Mouse (Mus musculus): ENCODE data around the gene Copz1.

Copz1 gene

GRCm38 (mm10) chr15:103339166-103339960 lies 66.8 kb downstream of the Copz1 start:
- DNase-seq (ENCODE audit: low spot score in 2 of 2) = no peak

- peak; percentile 30 to 56 for DNase-seq (ENCODE audit: low spot score in 2 of 2)
Measured at GRCm38 (mm10) chr15:103339961-103340337, 67.4 kb downstream of the Copz1 start, which contains the start of gene Zfp385a. Zfp385a (minus strand) TSS chr15:103340093.

GRCm38 (mm10) chr15:103340786-103341185 lies 68.3 kb downstream of the Copz1 start:
- DNase-seq (ENCODE audit: low spot score in 2 of 2) = no peak

GRCm38 (mm10) chr15:103341547-103341946 lies 69.0 kb downstream of the Copz1 start:
- no peak for DNase-seq (ENCODE audit: low spot score in 2 of 2)

- peak; percentile 49 to 72 for DNase-seq (ENCODE audit: low spot score in 2 of 2)
Measured at GRCm38 (mm10) chr15:103342415-103342814, 69.9 kb downstream of the Copz1 start.

GRCm38 (mm10) chr15:103343008-103343407 lies 70.5 kb downstream of the Copz1 start:
- no peak for DNase-seq (ENCODE audit: low spot score in 2 of 2)

GRCm38 (mm10) chr15:103343556-103343955 lies 71.0 kb downstream of the Copz1 start:
- DNase-seq (ENCODE audit: low spot score in 2 of 2) = no peak

GRCm38 (mm10) chr15:103345789-103346188 lies 73.3 kb downstream of the Copz1 start:
- DNase-seq (ENCODE audit: low spot score in 2 of 2) = no peak

GRCm38 (mm10) chr15:103347275-103347684 lies 74.8 kb downstream of the Copz1 start:
- DNase-seq (ENCODE audit: low spot score in 2 of 2) = peak in 1 of 2 experiments; percentile 60

Data from spleen, postnatal 14 days (tissue).